Mouse (Mus musculus): ENCODE data around the gene Rps29.

Gene Rps29

GRCm38 (mm10) chr12:69158765-69159577 lies at the start of gene Rps29:
Gene Rps29 (minus strand): TSS chr12:69159186.
- peak; percentile 97 for DNase-seq

DNA sequence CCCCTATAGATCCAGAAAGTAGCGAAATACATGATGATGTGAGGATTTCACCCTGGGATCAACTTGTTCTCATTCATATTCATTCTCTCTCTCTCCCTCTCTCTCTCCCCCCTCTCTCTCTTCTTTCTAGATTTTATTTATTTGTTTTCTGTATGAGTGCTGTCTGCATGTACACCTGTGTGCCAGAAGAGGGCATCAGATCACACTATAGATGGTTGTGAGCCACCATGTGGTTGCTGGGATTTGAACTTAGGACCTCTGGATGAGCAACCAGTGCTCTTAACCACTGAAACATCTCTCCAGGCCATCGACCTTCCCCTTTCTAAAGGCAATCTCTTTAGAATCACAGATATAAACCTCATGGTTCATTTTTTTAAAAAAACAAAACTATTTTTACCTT lies 49.5 kb upstream of the Rps29 start:
- no peak for DNase-seq

DNA sequence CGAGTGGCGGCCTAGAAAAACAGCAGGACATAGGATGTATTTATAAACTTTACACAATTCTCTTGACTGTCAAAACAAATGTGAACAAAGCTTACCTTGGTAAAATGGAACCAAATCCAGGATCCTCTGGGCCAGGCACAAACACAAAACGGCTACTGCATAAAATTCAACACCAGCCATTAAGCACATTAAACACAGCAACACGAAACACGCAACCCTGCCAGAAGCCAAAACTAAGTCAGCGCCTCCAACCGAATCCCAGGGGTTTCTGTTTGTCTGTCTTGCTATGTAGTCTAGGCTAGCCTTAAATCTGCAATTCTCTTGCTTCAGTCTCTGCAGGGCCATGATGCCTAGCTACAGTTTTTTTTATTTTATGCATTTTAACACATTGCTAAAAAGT lies 48.9 kb upstream of the Rps29 start:
- DNase-seq, result no peak

GRCm38 (mm10) chr12:69207396-69207795 lies 48.4 kb upstream of the Rps29 start:
- no peak for DNase-seq

DNA sequence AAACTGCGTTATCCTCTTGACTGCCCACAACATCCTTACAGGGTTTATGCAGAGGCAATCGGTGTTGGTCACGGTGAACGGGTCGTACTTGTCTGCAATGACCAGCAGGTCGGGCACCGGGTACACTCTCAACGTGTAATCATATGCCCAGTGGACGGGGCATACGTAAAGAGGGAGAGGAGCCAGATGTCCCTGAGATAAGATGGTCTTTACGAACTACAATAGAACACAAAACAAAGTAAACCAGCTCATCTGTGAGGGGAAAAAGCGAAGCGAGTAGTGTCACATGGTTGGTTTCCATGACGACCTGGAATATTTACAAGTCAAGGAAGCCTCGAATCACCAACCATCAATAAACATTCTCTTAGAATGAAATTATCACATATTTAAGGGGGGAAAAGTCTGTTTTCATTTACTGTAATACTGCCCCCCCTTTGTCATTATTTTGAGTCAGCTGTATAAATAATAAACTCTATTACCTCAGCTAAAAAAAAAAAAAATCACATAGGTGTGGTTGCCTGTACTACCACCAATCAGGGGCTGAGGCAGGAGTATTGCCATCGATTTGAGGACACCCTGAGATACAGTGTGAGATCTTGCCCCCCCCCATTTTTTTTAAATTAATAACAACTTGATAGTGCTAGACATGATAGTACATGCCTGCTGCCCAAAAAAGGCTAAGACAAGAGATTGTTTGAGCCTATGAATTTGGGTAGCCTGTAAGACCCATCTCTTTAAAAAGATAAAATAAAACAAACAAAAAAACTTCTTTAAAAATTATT lies 45.3 kb upstream of the Rps29 start, which contains the start of gene Gm49384:
Gene Gm49384, minus strand, starts transcription at position 216 of the 782 bp plus-strand sequence.
- no peak for DNase-seq

DNA sequence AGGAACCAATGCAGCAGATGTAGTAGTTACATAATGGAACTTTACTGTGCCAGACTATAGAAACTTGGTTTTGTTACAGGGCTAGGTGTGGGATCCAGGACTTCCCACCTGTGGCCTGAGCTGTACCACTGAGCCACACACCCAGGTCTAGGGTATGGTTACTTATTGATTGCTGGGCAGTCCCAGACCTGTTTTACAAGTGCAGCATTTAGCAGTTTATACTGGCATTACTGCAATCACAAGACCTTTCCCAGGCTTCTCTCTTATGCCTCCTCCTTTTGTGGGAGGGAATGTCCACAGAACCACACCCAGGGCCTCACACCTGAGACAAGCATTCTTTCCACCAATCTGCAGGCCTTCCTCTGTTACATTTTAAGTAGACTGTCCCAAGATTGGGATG lies 40.0 kb upstream of the Rps29 start:
- no peak for DNase-seq

- DNase-seq, result peak; percentile 71
These were observed 39.2 kb upstream of the Rps29 start, which contains the start of gene Dnaaf2 for GRCm38 (mm10) chr12:69198164-69198535. Gene Dnaaf2 (minus strand): TSS chr12:69198429.

DNA sequence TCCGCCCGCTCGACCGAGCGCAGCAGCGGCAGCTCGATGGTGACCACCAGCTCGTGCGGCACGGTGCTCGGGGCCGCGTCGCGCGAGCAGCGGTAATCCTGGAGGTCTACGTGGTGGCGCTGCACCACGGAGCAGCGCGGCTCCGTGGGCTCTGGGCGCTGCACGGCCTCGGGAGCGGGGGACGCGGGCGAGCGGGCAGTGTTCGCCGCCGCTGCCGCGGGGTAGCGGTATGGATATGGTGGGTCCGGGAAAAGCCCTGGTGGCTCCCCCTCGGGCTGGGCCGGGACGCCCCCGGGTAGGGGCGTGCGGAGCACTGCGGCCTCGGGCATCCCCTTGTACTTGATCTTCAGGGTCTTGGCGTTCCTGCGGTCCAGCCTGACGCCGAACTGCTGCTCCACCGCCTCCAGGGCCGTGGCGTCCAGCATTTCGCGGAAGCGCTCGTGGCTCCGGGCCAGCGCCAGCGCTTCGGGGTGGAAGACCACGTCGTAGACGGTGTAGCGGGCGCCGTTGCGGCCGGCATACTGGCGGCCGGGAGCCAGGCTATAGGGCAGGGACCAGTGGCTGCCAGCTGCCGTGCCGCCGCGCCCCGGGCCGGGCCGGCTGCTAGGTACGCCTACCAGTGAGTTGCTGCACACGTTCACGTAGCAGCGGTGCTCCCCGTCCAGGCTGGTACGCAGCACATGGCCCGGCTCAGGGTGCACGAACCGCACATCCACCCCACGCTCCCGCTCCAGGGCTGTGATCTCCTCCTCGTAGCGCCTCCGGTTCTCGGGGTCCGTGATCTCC lies 38.6 kb upstream of the Rps29 start:
- peak; percentile 60 for DNase-seq

DNA sequence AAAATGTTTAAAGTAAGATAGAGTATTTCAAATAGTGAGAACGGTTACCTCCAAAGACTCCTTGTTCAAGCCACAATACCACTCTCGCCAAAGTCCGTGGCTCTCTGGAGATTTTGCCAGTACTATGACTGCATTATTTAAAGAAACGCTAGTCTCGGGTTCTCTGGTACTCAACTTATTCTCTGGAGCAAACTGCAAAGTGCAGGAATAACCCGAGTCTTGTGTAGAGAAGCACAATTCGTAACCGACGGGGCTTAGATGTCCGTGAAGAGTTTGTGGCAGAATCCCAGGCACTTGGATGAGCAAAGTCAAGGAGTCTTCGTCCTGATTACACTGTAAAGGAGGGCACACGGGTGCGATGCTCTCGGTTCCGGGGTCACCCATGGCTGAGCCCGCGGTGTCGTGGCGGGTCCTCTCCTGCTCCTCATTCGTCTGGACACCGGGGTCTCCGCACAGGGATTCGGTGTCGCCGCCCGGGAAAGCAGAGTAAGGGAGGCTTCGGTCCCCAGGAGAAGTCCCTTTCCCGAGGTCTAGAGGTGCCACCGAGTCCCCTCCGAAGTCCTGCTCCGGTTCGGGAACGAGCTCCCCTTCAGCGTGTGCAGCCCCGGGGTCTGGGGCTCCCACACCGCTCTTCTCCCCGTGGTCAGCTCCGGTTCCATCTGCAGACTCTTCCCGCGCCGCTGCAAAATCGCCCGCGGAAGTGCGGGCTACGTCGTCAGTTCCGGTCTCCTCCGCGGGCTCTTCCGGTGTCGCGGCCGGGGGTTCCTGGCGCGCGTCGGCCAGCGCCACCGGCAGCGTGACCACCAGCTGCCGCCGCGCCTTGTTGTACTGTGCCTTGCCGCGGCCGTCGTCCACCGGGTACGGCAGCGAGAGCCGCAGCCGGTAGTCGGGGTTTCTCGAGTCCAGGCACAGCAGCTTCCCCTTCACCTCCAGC lies 37.7 kb upstream of the Rps29 start, which contains the start of gene Gm49383:
Gene Gm49383, minus strand, starts transcription at position 661 of the 934 bp plus-strand sequence.
- peak; percentile 71 for DNase-seq

DNA sequence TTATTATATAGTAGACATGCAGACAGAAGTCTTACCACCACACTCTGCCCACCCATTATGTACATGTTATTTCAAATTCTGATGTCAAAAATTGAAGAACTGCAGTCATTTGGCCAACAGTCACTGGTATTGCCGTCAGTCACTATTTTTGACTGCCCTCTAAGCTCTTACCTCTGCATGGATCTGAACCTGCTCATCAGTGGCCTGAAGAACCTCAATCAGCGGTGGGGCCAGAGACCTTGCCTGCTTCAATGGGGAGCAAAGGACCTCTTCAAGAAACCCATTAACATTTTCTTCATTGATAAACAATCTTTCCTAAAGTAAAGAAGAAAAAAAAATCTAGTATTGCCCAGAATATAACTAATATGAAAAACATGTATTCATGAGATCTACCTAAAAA lies 33.7 kb upstream of the Rps29 start:
- no peak for DNase-seq

DNA sequence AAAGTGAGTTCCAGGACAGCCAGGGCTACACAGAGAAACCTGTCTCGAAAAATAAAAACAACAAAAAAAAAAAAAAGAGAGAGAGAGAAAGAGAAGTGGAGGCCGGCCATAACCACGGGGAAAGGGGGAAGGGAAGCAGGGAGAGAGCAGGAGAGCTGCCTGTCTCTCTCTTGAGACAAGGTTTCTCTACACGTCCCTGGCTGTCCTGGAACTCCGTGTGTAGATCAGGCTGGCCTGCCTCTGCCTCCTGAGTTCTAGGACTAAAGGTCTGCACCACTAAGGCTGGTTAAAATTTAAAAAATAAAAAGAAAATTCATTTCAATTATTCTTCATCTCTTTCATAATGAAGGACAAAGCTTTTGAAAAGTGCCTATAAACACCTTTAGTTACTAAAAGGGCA lies 32.4 kb upstream of the Rps29 start:
- no peak for DNase-seq

- DNase-seq, result no peak
These were observed 31.5 kb upstream of the Rps29 start for GRCm38 (mm10) chr12:69190522-69190921.

DNA sequence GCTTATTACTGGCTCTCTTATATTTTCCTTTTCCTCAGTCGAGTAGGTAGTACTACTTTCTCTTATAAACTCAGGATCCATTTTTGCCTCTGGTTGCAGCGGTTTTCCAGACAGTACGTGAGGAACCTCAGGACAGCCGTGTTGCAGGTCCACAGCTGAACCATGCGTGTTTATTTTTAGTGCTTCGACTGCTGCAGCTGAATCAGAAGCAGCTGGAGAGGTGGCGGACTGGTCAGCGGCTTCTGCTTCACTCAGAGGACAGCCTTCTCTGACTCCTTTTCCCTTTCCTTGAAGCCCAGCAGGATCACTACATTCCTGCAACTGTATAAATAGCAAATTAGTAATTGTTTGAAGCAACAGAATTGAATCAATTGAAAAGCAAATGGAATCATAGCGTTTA lies 31.1 kb upstream of the Rps29 start:
- no peak for DNase-seq

GRCm38 (mm10) chr12:69186811-69187471 lies 28.0 kb upstream of the Rps29 start:
- DNase-seq, result no peak

- no peak for DNase-seq
These were observed 26.4 kb upstream of the Rps29 start for GRCm38 (mm10) chr12:69185371-69185770.

- peak; percentile 64 for DNase-seq
These were observed 25.6 kb upstream of the Rps29 start for GRCm38 (mm10) chr12:69184342-69185295.

GRCm38 (mm10) chr12:69183583-69184308 lies 24.8 kb upstream of the Rps29 start, which contains the start of the genes Rpl36al and Mgat2:
Gene Rpl36al (minus strand): TSS chr12:69184083.
Gene Mgat2 (plus strand): TSS chr12:69184157.
- peak; percentile 100 for DNase-seq

- no peak for DNase-seq
These were observed 22.8 kb upstream of the Rps29 start for GRCm38 (mm10) chr12:69181800-69182199.

- DNase-seq, result no peak
These were observed 20.4 kb upstream of the Rps29 start for GRCm38 (mm10) chr12:69179371-69179770.
